Mouse (Mus musculus) ES-Bruce4 (cell line): ENCODE measurements at regions not wholly inside any gene's neighbourhood (a gene's known extent, or its start where the extent isn't known, plus 50 kb on each side); places are given as distances from the start of the nearest gene placed in this dataset.

Experiments used
- H3K27ac ChIP-seq: 2 replicates; pipeline ENCODE4 v1.5.1; 2012; ENCODE audit warnings: low read length, inconsistent platforms; ENCODE audit not compliant: insufficient read depth
- H3K27me3 ChIP-seq: 2 replicates; pipeline ENCODE4 v1.6.1; 2012; ENCODE audit warnings: mild to moderate bottlenecking, low read length, inconsistent platforms; ENCODE audit not compliant: control insufficient read depth, poor library complexity, insufficient read depth, severe bottlenecking
- H3K36me3 ChIP-seq: 2 replicates; pipeline ENCODE4 v1.6.1; 2012; ENCODE audit warnings: inconsistent platforms, mild to moderate bottlenecking, low read length, moderate library complexity; ENCODE audit not compliant: control insufficient read depth, poor library complexity, insufficient read depth, severe bottlenecking
- H3K4me1 ChIP-seq: one replicate; pipeline ENCODE4 v1.8.1; 2011; ENCODE audit warnings: low read length; ENCODE audit not compliant: control insufficient read depth, insufficient read depth
- H3K4me3 ChIP-seq: 2 replicates; pipeline ENCODE4 v1.5.1; 2011; ENCODE audit warnings: low read depth, mild to moderate bottlenecking, low read length
- H3K9ac ChIP-seq: 2 replicates; pipeline ENCODE4 v1.6.1; 2012; ENCODE audit warnings: low read depth, mild to moderate bottlenecking, inconsistent platforms; ENCODE audit not compliant: poor library complexity, severe bottlenecking
- H3K9me3 ChIP-seq: replicated peaks from 2 replicates; pipeline ENCODE4 v1.6.1; 2012; ENCODE audit warnings: mild to moderate bottlenecking, low read length, inconsistent platforms; ENCODE audit not compliant: control insufficient read depth, poor library complexity, insufficient read depth, severe bottlenecking
- CTCF ChIP-seq: IDR thresholded peaks from one replicate; pipeline ENCODE4 v1.8.1; 2011; ENCODE audit warnings: low read depth, low read length
- EP300 ChIP-seq: IDR thresholded peaks from 2 replicates; pipeline ENCODE4 v1.6.1; 2011; ENCODE audit warnings: low read depth, low read length; ENCODE audit not compliant: insufficient read depth
- POLR2A ChIP-seq: IDR thresholded peaks from one replicate; pipeline ENCODE4 v1.8.1; 2011; ENCODE audit warnings: low read length; ENCODE audit not compliant: insufficient read depth

DNA sequence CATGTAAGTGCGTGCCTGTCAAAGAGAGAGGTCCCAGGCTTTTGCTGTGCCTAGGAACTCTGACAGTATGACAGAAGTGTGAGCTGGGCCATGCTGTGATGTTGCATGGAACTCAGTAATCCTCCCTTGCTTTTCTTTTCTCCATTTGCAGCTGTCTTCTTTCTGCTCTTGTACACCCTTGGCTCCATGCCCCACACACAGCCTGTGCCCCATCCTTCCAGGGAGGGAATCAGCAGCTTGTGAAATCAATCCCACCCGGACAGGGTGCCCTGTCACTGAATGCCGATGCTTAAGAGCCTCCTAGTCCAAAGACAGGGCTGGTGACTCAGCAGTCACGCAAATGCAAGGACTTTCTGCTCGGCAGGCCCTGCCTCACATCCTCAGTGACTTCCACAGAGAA lies 72.4 kb downstream of the Nog start:
- Histone ChIP-seq H3K27me3 (no peaks in the 10 kb centered on the region), H3K36me3 (no peaks in the 10 kb centered on the region), H3K9me3 (no peaks in the 10 kb centered on the region), H3K27ac (no peak overlapping the region), H3K4me3 (no peak overlapping the region), H3K4me1 (peaks cover 3% of the 10 kb centered on the region), H3K9ac (no peak overlapping the region)
- TF ChIP-seq EP300 (no peak), CTCF (no peak), POLR2A (no peak)

DNA sequence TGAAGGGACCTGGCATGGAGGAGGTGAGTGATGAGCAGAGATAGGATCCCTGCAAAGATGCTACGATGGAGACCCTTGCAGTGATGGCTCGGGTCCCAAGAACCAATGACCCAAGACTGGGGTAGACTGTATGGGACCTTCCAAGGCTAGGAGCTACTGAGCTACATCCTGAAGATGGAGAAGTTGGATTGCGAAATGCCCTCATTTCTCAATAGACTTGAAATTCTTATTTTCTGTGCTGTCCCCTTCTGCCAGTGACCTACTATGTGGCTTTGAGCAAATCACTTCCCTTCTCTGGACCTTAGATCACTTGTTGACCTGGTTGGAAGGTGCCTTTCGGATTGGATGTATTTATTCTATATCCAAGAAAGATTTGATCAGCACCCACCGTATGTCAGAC lies 88.9 kb downstream of the Nog start:
- Histone ChIP-seq H3K9ac (no peak overlapping the region), H3K4me1 (no peaks in the 10 kb centered on the region), H3K36me3 (no peaks in the 10 kb centered on the region), H3K9me3 (no peaks in the 10 kb centered on the region; the same call in 1 of the 2 replicates), H3K4me3 (no peak overlapping the region), H3K27ac (no peak overlapping the region), H3K27me3 (no peaks in the 10 kb centered on the region; the same call in 1 of the 2 replicates)
- no peak for TF ChIP-seq POLR2A
- no peak for TF ChIP-seq CTCF
- TF ChIP-seq EP300 = no peak

GRCm38 (mm10) chr11:89209531-89209950 lies 92.6 kb downstream of the Nog start:
- H3K9ac ChIP-seq = no peak overlapping the region
- no peak overlapping the region for H3K27ac ChIP-seq
- no peaks in the 10 kb centered on the region for H3K36me3 ChIP-seq
- no peak overlapping the region for H3K4me3 ChIP-seq
- no peaks in the 10 kb centered on the region for H3K4me1 ChIP-seq
- no peaks in the 10 kb centered on the region for H3K9me3 ChIP-seq
- no peaks in the 10 kb centered on the region; the same call in 1 of the 2 replicates for H3K27me3 ChIP-seq
- TF ChIP-seq CTCF = no peak
- TF ChIP-seq EP300 = no peak
- no peak for TF ChIP-seq POLR2A

GRCm38 (mm10) chr11:89209072-89209471 lies 93.1 kb downstream of the Nog start:
- no peaks in the 10 kb centered on the region for H3K9me3 ChIP-seq
- no peaks in the 10 kb centered on the region for H3K4me1 ChIP-seq
- no peaks in the 10 kb centered on the region for H3K36me3 ChIP-seq
- TF ChIP-seq POLR2A = no peak
- TF ChIP-seq EP300 = no peak
- TF ChIP-seq CTCF = peak; percentile 3
- no peak overlapping the region for H3K27ac ChIP-seq
- no peak overlapping the region for H3K9ac ChIP-seq
- H3K27me3 ChIP-seq = no peaks in the 10 kb centered on the region; the same call in 1 of the 2 replicates
- no peak overlapping the region for H3K4me3 ChIP-seq

DNA sequence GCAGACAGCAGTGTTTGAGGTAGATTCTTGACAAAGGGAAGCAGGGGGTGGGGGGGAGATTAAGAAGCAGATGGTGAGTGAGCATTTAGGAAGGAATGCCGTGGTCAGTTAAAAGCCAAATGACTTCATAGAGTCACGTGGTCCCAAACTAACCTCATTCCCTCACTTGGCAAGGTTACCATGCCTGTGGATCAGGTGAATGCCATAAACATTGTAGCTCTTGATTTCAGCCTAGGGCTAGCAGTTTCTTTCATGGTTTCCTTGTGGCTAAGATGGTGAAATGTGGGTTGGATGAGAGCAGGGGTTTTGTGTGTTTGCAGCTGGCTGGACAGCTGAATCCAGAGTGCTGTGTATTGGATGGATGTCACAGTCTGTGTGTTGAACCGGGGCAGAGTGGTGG lies 95.3 kb downstream of the Nog start:
- no peak overlapping the region for H3K27ac ChIP-seq
- no peaks in the 10 kb centered on the region for H3K9me3 ChIP-seq
- TF ChIP-seq CTCF (no peak), POLR2A (no peak)
- no peak overlapping the region for H3K4me3 ChIP-seq
- H3K9ac ChIP-seq = no peak overlapping the region
- no peaks in the 10 kb centered on the region for H3K4me1 ChIP-seq
- peaks cover 2% of the 10 kb centered on the region; the same call in 1 of the 2 replicates for H3K27me3 ChIP-seq
- no peaks in the 10 kb centered on the region for H3K36me3 ChIP-seq

DNA sequence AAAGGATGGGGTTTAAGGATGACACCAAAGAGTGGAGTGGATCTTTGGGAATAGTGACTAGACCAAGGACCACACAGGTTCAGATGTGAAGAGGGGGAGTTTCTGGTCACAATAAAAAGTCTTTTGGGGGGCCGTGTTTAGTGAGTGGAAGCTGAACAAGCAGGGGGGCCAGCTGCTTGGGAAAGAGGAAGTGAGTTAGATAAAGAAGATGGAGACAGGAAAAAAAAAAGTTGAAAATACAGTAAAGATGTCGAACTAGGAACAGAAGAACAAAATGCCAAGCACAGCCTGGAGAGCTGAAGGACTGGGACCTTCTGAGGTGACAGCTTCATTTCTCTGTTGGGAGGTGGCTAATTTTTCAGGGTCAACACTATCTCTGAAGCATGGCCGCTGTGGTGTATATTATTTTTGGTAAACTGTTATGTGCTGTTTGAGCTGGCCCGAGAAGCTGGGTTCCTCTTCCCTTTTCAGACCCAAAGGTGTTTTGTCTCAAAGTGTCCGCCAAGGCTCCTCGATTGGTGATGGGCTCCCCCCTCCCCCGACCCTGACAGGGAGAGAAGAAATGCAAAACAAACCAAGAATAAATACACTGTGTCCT lies 97.1 kb downstream of the Nog start:
- Histone ChIP-seq H3K4me3 (no peak overlapping the region), H3K27ac (no peak overlapping the region), H3K9ac (no peak overlapping the region), H3K9me3 (no peaks in the 10 kb centered on the region), H3K36me3 (no peaks in the 10 kb centered on the region), H3K27me3 (peaks cover 2% of the 10 kb centered on the region; the same call in 1 of the 2 replicates), H3K4me1 (no peaks in the 10 kb centered on the region)
- TF ChIP-seq EP300 (no peak), CTCF (no peak), POLR2A (no peak)
